Mouse (Mus musculus) liver, postnatal 0 days (tissue): ENCODE measurements around the gene Igfbp7.

Experiments
- CTCF ChIP-seq: sonication (generic); IDR thresholded peaks from 2 replicates; pipeline ENCODE4 v1.5.1; 2016; ENCODE audit warnings: antibody characterized with exemption, low read depth
- EP300 ChIP-seq: IDR thresholded peaks from 2 replicates; pipeline ENCODE4 v1.6.1; 2016; ENCODE audit warnings: antibody characterized with exemption, low read depth, mild to moderate bottlenecking

- no peak for TF ChIP-seq CTCF
- TF ChIP-seq EP300: no peak
These were observed 41.7 kb upstream of the Igfbp7 start for GRCm38 (mm10) chr5:77449531-77449930.
